Mouse (Mus musculus) midbrain, embryonic 16.5 days (tissue): ENCODE data around the gene Frmpd4. TPM values are rescaled to one million over a fixed set of nuclear protein-coding genes. Genes with fewer than 3 reads are reported as not detected.

Source experiments
- ATAC-seq: fragments of 200-750 bp; cut with Nextera tagmentation; 2 replicates; pipeline ENCODE4 v1.8.0; 2017; ENCODE audit warnings: moderate TSS enrichment
- H3K27ac ChIP-seq: fragments of 300-500 bp; sonication (generic); 2 replicates; pipeline ENCODE4 v1.5.1; 2014; ENCODE audit warnings: mild to moderate bottlenecking, low read length, mixed read lengths
- H3K27me3 ChIP-seq: fragments of 300-500 bp; sonication (generic); 2 replicates; pipeline ENCODE4 v1.6.1; 2014; ENCODE audit warnings: low read depth, low read length, mixed read lengths; ENCODE audit not compliant: control insufficient read depth, insufficient read depth
- H3K36me3 ChIP-seq: fragments of 300-500 bp; sonication (generic); 2 replicates; pipeline ENCODE4 v1.6.1; 2014; ENCODE audit warnings: mild to moderate bottlenecking, low read length, moderate library complexity, mixed read lengths; ENCODE audit not compliant: control insufficient read depth, insufficient read depth
- H3K4me1 ChIP-seq: fragments of 300-500 bp; sonication (generic); 2 replicates; pipeline ENCODE4 v1.6.1; 2014; ENCODE audit warnings: mild to moderate bottlenecking, low read length, mixed read lengths; ENCODE audit not compliant: control insufficient read depth, insufficient read depth
- H3K4me2 ChIP-seq: fragments of 300-500 bp; sonication (generic); 2 replicates; pipeline ENCODE4 v1.6.1; 2014; ENCODE audit warnings: mild to moderate bottlenecking, low read length, mixed read lengths
- H3K4me3 ChIP-seq: fragments of 300-500 bp; sonication (generic); 2 replicates; pipeline ENCODE4 v1.5.1; 2014; ENCODE audit warnings: low read depth, mild to moderate bottlenecking, low read length, moderate library complexity, mixed read lengths
- H3K9ac ChIP-seq: fragments of 300-500 bp; sonication (generic); 2 replicates; pipeline ENCODE4 v1.6.1; 2014; ENCODE audit warnings: low read depth, low read length, mixed read lengths
- H3K9me3 ChIP-seq: fragments of 300-500 bp; sonication (generic); replicated peaks from 2 replicates; pipeline ENCODE4 v1.6.1; 2014; ENCODE audit warnings: mild to moderate bottlenecking, low read length, mixed read lengths; ENCODE audit not compliant: control insufficient read depth, poor library complexity, severe bottlenecking
- WGBS: fragments of 180-500 bp; shearing (Covaris S2); extraction: QIAGEN DNeasy Blood & Tissue Kit; methylation state at CpG from one replicate; pipeline ENCODE4 v1.1.7; 2014; 5-methylcytosine and 5-hydroxymethylcytosine counted together
- polyA plus RNA-seq: library from polyadenylated mRNA; unstranded; fragments of >200 nt; fragmentation: Nextera tagmentation; extraction: Ambion mirVana; gene quantifications from 2 replicates; pipeline ENCODE4 v1.2.1, GENCODE M21; 2015

Frmpd4 gene
- polyA plus RNA-seq, 1 experiment from 2014 or later = 2.1 TPM

DNA sequence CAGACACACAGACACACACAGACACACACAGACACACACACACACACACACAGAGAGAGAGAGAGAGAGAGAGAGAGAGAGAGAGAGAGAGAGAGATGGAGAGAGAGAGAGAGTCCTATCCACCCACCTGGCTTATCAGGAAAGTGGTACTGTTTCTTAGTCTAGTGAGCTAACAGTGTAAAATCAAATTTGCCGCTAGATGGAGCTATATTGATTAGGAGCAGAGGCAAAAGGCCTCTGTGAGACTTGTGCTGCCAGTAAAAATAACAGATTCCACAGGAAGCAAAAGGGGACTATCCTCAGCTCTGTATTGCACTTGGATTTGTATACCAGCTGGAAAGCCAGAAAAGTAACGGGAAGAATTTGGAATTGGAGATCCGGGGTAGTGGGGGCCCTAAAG lies 161.6 kb downstream of the Frmpd4 start:
- no peak overlapping the region for H3K9ac ChIP-seq
- no peak overlapping the region for H3K4me2 ChIP-seq
- H3K36me3 ChIP-seq = no peaks in the 10 kb centered on the region
- H3K9me3 ChIP-seq = no peaks in the 10 kb centered on the region
- H3K27ac ChIP-seq = no peak overlapping the region
- H3K4me3 ChIP-seq = no peak overlapping the region
- ATAC-seq = no peak
- no peaks in the 10 kb centered on the region for H3K27me3 ChIP-seq
- H3K4me1 ChIP-seq = no peaks in the 10 kb centered on the region
- WGBS = 36% methylated on average over 3 of the region's 3 CpGs

DNA sequence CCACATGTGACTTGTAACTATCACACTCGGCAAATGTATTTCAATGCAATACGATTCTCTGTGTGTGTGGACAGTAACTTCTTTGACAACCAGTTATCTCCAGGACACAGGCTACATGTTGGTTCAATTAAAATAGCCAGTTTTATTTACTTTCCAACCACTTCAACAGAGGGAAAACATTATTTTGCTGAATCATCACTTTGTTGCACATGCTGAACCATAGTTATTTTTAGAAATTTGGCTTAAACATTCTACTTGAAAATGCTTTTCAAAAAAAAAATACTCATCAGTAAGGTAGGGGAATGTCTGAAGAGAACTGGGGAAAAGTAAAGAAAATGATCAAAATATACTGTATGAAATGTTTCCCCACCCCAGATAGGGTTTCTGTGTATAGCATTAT lies 173.5 kb downstream of the Frmpd4 start:
- Histone ChIP-seq H3K9ac (no peak overlapping the region), H3K4me3 (no peak overlapping the region), H3K4me2 (no peak overlapping the region), H3K27ac (no peak overlapping the region), H3K27me3 (no peaks in the 10 kb centered on the region), H3K36me3 (no peaks in the 10 kb centered on the region), H3K4me1 (no peaks in the 10 kb centered on the region), H3K9me3 (no peaks in the 10 kb centered on the region)
- ATAC-seq = no peak
- WGBS = 86% methylated on average over 2 of the region's 2 CpGs

DNA sequence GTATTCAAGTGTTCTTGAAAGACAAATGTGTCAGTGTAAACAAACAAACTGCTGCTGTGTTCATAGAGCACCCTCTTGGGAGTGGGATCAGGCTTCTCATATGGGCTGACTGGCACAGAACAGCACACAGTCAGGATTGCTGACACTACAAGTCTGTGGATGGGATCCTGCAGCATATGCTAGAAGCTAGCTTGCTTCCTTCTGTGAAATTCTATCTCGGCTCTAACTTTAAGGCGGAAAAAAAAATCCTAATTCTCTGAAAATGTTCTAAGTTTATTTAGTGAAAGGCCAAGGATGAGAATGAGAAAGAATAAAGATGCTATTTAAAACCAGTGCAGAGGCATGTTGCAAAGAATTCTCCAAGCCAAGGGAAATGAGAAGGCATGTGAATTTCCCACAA lies 226.6 kb downstream of the Frmpd4 start:
- ATAC-seq = no peak
- no peaks in the 10 kb centered on the region for H3K9me3 ChIP-seq
- H3K27me3 ChIP-seq = peaks cover 2% of the 10 kb centered on the region; the same call in 1 of the 2 replicates
- no peak overlapping the region for H3K4me2 ChIP-seq
- H3K9ac ChIP-seq = no peak overlapping the region
- H3K4me3 ChIP-seq = no peak overlapping the region
- WGBS = 91% methylated on average over 2 of the region's 2 CpGs
- no peaks in the 10 kb centered on the region for H3K36me3 ChIP-seq
- no peaks in the 10 kb centered on the region for H3K4me1 ChIP-seq
- H3K27ac ChIP-seq = no peak overlapping the region

DNA sequence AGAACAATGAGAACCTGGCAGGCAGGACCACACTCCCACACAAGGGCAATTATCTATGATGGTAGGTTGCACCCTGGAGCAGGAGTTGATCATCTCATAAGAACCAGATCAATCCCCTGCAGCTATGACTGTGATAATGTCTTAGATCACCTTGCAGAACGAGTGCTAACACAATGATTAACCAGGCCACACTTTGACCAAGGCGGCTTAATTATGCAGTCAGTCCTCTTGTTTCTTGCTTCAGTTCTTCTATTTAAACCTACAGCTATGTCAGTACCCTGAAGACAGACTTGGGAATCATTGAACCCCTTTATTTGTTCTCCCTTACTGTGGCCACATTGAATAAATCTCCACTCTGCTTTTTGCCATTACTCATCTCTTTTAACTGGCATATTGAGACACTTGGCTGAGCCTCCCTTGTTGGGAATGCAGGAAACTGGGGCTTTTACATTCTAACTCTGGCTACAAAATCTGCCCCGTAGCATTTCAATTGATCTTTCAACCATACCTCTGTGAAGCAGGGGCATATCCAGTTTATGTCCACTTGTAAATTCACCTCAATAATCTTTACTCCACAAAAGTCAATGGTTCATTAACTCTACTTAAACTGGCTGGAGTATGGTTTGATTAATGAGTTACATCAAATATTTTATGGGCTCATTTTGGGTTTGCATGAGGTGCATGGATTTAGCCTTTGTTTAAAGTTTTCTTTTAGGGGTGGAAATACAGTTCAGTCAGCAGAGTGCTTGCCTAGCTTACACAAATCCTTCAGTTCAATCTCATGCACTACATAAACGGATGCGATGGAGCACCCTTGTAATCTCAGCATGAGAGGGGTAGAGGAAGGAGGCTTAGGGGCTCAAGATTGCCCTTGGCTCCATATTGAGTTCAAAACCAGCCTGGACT lies 227.5 kb downstream of the Frmpd4 start:
- H3K36me3 ChIP-seq = no peaks in the 10 kb centered on the region
- 72% methylated on average over 5 of the region's 5 CpGs for WGBS

GRCm38 (mm10) chrX:168338212-168338611 lies 238.8 kb downstream of the Frmpd4 start:
- no peak overlapping the region for H3K27ac ChIP-seq
- no peak for ATAC-seq
- no peak overlapping the region for H3K4me3 ChIP-seq
- H3K4me1 ChIP-seq = no peaks in the 10 kb centered on the region
- no peaks in the 10 kb centered on the region for H3K9me3 ChIP-seq
- no peaks in the 10 kb centered on the region for H3K36me3 ChIP-seq
- H3K4me2 ChIP-seq = no peak overlapping the region
- H3K9ac ChIP-seq = no peak overlapping the region
- H3K27me3 ChIP-seq = no peaks in the 10 kb centered on the region; the same call in 1 of the 2 replicates

More for the DNA sequence above, 227.5 kb downstream of the Frmpd4 start:
- Histone ChIP-seq H3K9ac (no peak overlapping the region), H3K4me3 (no peak overlapping the region), H3K4me1 (no peaks in the 10 kb centered on the region), H3K27ac (no peak overlapping the region), H3K27me3 (peaks cover 2% of the 10 kb centered on the region; the same call in 1 of the 2 replicates), H3K9me3 (no peaks in the 10 kb centered on the region), H3K4me2 (no peak overlapping the region)
- ATAC-seq = no peak

- Histone ChIP-seq H3K27ac (no peak overlapping the region), H3K36me3 (no peaks in the 10 kb centered on the region), H3K9me3 (no peaks in the 10 kb centered on the region), H3K27me3 (no peaks in the 10 kb centered on the region), H3K4me3 (no peak overlapping the region), H3K9ac (no peak overlapping the region), H3K4me1 (no peaks in the 10 kb centered on the region), H3K4me2 (no peak overlapping the region)
- no peak for ATAC-seq
- WGBS = 77% methylated on average over 3 of the region's 3 CpGs
Observed at GRCm38 (mm10) chrX:168325161-168325560, 251.9 kb downstream of the Frmpd4 start.

GRCm38 (mm10) chrX:168312158-168312557 lies 264.9 kb downstream of the Frmpd4 start:
- H3K9ac ChIP-seq = no peak overlapping the region
- ATAC-seq = no peak
- no peaks in the 10 kb centered on the region for H3K36me3 ChIP-seq
- no peak overlapping the region for H3K4me3 ChIP-seq
- WGBS = 94% methylated on average over 1 of the region's 1 CpGs
- no peaks in the 10 kb centered on the region; the same call in 1 of the 2 replicates for H3K27me3 ChIP-seq
- no peak overlapping the region for H3K4me2 ChIP-seq
- no peaks in the 10 kb centered on the region for H3K4me1 ChIP-seq
- H3K27ac ChIP-seq = no peak overlapping the region
- no peaks in the 10 kb centered on the region for H3K9me3 ChIP-seq

- H3K27ac ChIP-seq = no peak overlapping the region
- 14% methylated on average over 1 of the region's 1 CpGs for WGBS
- no peak for ATAC-seq
Observed at GRCm38 (mm10) chrX:168310143-168310542, 266.9 kb downstream of the Frmpd4 start.

GRCm38 (mm10) chrX:168292506-168292905 lies 284.5 kb downstream of the Frmpd4 start:
- H3K9me3 ChIP-seq = no peaks in the 10 kb centered on the region
- H3K9ac ChIP-seq = no peak overlapping the region
- H3K4me3 ChIP-seq = no peak overlapping the region
- H3K27me3 ChIP-seq = peaks cover 3% of the 10 kb centered on the region
- H3K4me2 ChIP-seq = no peak overlapping the region
- no peak for ATAC-seq
- 87% methylated on average over 3 of the region's 3 CpGs for WGBS
- no peak overlapping the region for H3K27ac ChIP-seq
- H3K36me3 ChIP-seq = no peaks in the 10 kb centered on the region
- no peaks in the 10 kb centered on the region for H3K4me1 ChIP-seq

More at GRCm38 (mm10) chrX:168310143-168310542, 266.9 kb downstream of the Frmpd4 start:
- no peak overlapping the region for H3K4me2 ChIP-seq
- H3K36me3 ChIP-seq = no peaks in the 10 kb centered on the region
- no peak overlapping the region for H3K4me3 ChIP-seq
- H3K27me3 ChIP-seq = no peaks in the 10 kb centered on the region; the same call in 1 of the 2 replicates
- H3K4me1 ChIP-seq = no peaks in the 10 kb centered on the region
- no peaks in the 10 kb centered on the region for H3K9me3 ChIP-seq
- no peak overlapping the region for H3K9ac ChIP-seq
